Mouse (Mus musculus) neural tube, embryonic 14.5 days (tissue): ENCODE measurements around the gene Xaf1. TPM values are rescaled to one million over a fixed set of nuclear protein-coding genes. Genes with fewer than 3 reads are reported as not detected.

Source experiments
- ATAC-seq: fragments of 200-750 bp; cut with Nextera tagmentation; 2 replicates; pipeline ENCODE4 v1.8.0; 2017; ENCODE audit warnings: low read depth, mild to moderate bottlenecking, moderate TSS enrichment, moderate library complexity
- H3K27ac ChIP-seq: fragments of 300-500 bp; sonication (generic); 2 replicates; pipeline ENCODE4 v1.5.1; 2014; ENCODE audit warnings: low read depth, mild to moderate bottlenecking, control low read depth, low read length, moderate library complexity, mixed read lengths
- H3K27me3 ChIP-seq: fragments of 300-500 bp; sonication (generic); 2 replicates; pipeline ENCODE4 v1.6.1; 2014; ENCODE audit warnings: low read length; ENCODE audit not compliant: control insufficient read depth, insufficient read depth
- H3K36me3 ChIP-seq: fragments of 300-500 bp; sonication (generic); 2 replicates; pipeline ENCODE4 v1.6.1; 2014; ENCODE audit warnings: low read length, mixed read lengths; ENCODE audit not compliant: control insufficient read depth, insufficient read depth
- H3K4me1 ChIP-seq: fragments of 300-500 bp; sonication (generic); 2 replicates; pipeline ENCODE4 v1.6.1; 2014; ENCODE audit warnings: low read length; ENCODE audit not compliant: control insufficient read depth, insufficient read depth
- H3K4me2 ChIP-seq: fragments of 300-500 bp; sonication (generic); 2 replicates; pipeline ENCODE4 v1.6.1; 2014; ENCODE audit warnings: mild to moderate bottlenecking, low read depth, low read length, control low read depth
- H3K4me3 ChIP-seq: fragments of 300-500 bp; sonication (generic); 2 replicates; pipeline ENCODE4 v1.5.1; 2014; ENCODE audit warnings: low read depth, low read length, control low read depth, mixed read lengths
- H3K9ac ChIP-seq: fragments of 300-500 bp; sonication (generic); replicated peaks from 2 replicates; pipeline ENCODE4 v1.6.1; 2014; ENCODE audit warnings: low read depth, mild to moderate bottlenecking, control low read depth, low read length, mixed read lengths
- H3K9me3 ChIP-seq: fragments of 300-500 bp; sonication (generic); 2 replicates; pipeline ENCODE4 v1.6.1; 2016; ENCODE audit warnings: low read length; ENCODE audit not compliant: control insufficient read depth
- WGBS: fragments of 180-500 bp; shearing (Covaris S2); extraction: QIAGEN DNeasy Blood & Tissue Kit; methylation state at CpG from one replicate; pipeline ENCODE4 v1.1.7; 2014; 5-methylcytosine and 5-hydroxymethylcytosine counted together
- polyA plus RNA-seq: library from polyadenylated mRNA; unstranded; fragments of >200 nt; fragmentation: Nextera tagmentation; extraction: Ambion mirVana; gene quantifications from 2 replicates; pipeline ENCODE4 v1.2.1, GENCODE M21; 2014

The Xaf1 gene
- polyA plus RNA-seq, 1 experiment from 2014 or later, result 1.6 TPM

- Histone ChIP-seq H3K9me3 (no peaks in the 10 kb centered on the region), H3K9ac (no peak overlapping the region), H3K4me1 (no peaks in the 10 kb centered on the region), H3K4me2 (no peak overlapping the region), H3K27ac (no peak overlapping the region), H3K27me3 (no peaks in the 10 kb centered on the region), H3K4me3 (no peak overlapping the region), H3K36me3 (no peaks in the 10 kb centered on the region)
- no peak for ATAC-seq
- 62% methylated on average over 10 of the region's 10 CpGs for WGBS
Measured at GRCm38 (mm10) chr11:72348563-72348962, 47.1 kb downstream of the Xaf1 start.

- Histone ChIP-seq H3K27ac (no peak overlapping the region), H3K4me2 (no peak overlapping the region), H3K4me1 (no peaks in the 10 kb centered on the region), H3K4me3 (no peak overlapping the region), H3K9me3 (no peaks in the 10 kb centered on the region), H3K27me3 (no peaks in the 10 kb centered on the region), H3K36me3 (no peaks in the 10 kb centered on the region), H3K9ac (no peak overlapping the region)
- no peak for ATAC-seq
- WGBS, result 59% methylated on average over 8 of the region's 8 CpGs
Measured at GRCm38 (mm10) chr11:72349016-72349415, 47.6 kb downstream of the Xaf1 start.

GRCm38 (mm10) chr11:72349652-72350051 lies 48.2 kb downstream of the Xaf1 start:
- ATAC-seq, result no peak
- no peak overlapping the region for H3K4me2 ChIP-seq
- no peak overlapping the region for H3K9ac ChIP-seq
- no peak overlapping the region for H3K4me3 ChIP-seq
- H3K27ac ChIP-seq, result no peak overlapping the region
- H3K9me3 ChIP-seq, result no peaks in the 10 kb centered on the region
- H3K27me3 ChIP-seq, result no peaks in the 10 kb centered on the region
- 73% methylated on average over 4 of the region's 4 CpGs for WGBS
- H3K4me1 ChIP-seq, result no peaks in the 10 kb centered on the region
- no peaks in the 10 kb centered on the region for H3K36me3 ChIP-seq

GRCm38 (mm10) chr11:72352272-72352671 lies 50.8 kb downstream of the Xaf1 start:
- Histone ChIP-seq H3K4me1 (no peaks in the 10 kb centered on the region), H3K4me3 (no peak overlapping the region), H3K9ac (no peak overlapping the region), H3K36me3 (no peaks in the 10 kb centered on the region), H3K4me2 (no peak overlapping the region), H3K27ac (no peak overlapping the region), H3K9me3 (no peaks in the 10 kb centered on the region), H3K27me3 (no peaks in the 10 kb centered on the region)
- ATAC-seq, result no peak
- WGBS, result 29% methylated on average over 1 of the region's 1 CpGs

- Histone ChIP-seq H3K27ac (no peak overlapping the region), H3K4me1 (no peaks in the 10 kb centered on the region), H3K27me3 (no peaks in the 10 kb centered on the region), H3K4me2 (no peak overlapping the region), H3K36me3 (no peaks in the 10 kb centered on the region), H3K9me3 (no peaks in the 10 kb centered on the region), H3K9ac (no peak overlapping the region), H3K4me3 (no peak overlapping the region)
- ATAC-seq, result no peak
- 83% methylated on average over 3 of the region's 3 CpGs for WGBS
Measured at GRCm38 (mm10) chr11:72353186-72353585, 51.8 kb downstream of the Xaf1 start.

GRCm38 (mm10) chr11:72354971-72355728 lies 53.7 kb downstream of the Xaf1 start:
- Histone ChIP-seq H3K4me2 (no peak overlapping the region), H3K4me1 (no peaks in the 10 kb centered on the region), H3K27ac (no peak overlapping the region), H3K27me3 (no peaks in the 10 kb centered on the region), H3K9me3 (no peaks in the 10 kb centered on the region), H3K4me3 (no peak overlapping the region), H3K36me3 (no peaks in the 10 kb centered on the region), H3K9ac (no peak overlapping the region)
- no peak for ATAC-seq
- 35% methylated on average over 20 of the region's 20 CpGs for whole genome bisulfite sequencing

GRCm38 (mm10) chr11:72361385-72362346 lies 60.2 kb downstream of the Xaf1 start:
- Histone ChIP-seq H3K4me1 (peaks cover 3% of the 10 kb centered on the region; the same call in 1 of the 2 replicates), H3K27ac (peak overlapping the region; percentile 53; the same call in 1 of the 2 replicates), H3K4me3 (peak overlapping the region; percentile 41), H3K9me3 (no peaks in the 10 kb centered on the region), H3K9ac (peak overlapping the region; percentile 73), H3K36me3 (no peaks in the 10 kb centered on the region), H3K4me2 (peak overlapping the region; percentile 89), H3K27me3 (no peaks in the 10 kb centered on the region)
- peak; percentile 89 for ATAC-seq
- WGBS, result 7% methylated on average over 42 of the region's 42 CpGs

- H3K27me3 ChIP-seq, result no peaks in the 10 kb centered on the region
- peak within 1 kb of the TSS; percentile 89 for H3K4me2 ChIP-seq
- H3K36me3 ChIP-seq, result no peaks in the 10 kb centered on the region
- no peaks in the 10 kb centered on the region for H3K9me3 ChIP-seq
- H3K9ac ChIP-seq, result peak within 1 kb of the TSS; percentile 73
- H3K27ac ChIP-seq, result peak within 1 kb of the TSS; percentile 53
- H3K4me3 ChIP-seq, result peak within 1 kb of the TSS; percentile 41
- ATAC-seq, result no peak
- 32% methylated on average over 10 of the region's 10 CpGs for WGBS
- peaks cover 3% of the 10 kb centered on the region; the same call in 1 of the 2 replicates for H3K4me1 ChIP-seq
Measured at GRCm38 (mm10) chr11:72362347-72362741, 60.9 kb downstream of the Xaf1 start, which contains the start of gene Tekt1. TSS of gene Tekt1 (minus strand) at chr11:72362442.
